Mouse (Mus musculus): ENCODE data around the gene Ncor2. TPM values are rescaled to one million over a fixed set of nuclear protein-coding genes. Genes with fewer than 3 reads are reported as not detected.

The Ncor2 gene
- polyA plus RNA-seq, 1 experiment from 2014 or later = 27.2 TPM

DNA sequence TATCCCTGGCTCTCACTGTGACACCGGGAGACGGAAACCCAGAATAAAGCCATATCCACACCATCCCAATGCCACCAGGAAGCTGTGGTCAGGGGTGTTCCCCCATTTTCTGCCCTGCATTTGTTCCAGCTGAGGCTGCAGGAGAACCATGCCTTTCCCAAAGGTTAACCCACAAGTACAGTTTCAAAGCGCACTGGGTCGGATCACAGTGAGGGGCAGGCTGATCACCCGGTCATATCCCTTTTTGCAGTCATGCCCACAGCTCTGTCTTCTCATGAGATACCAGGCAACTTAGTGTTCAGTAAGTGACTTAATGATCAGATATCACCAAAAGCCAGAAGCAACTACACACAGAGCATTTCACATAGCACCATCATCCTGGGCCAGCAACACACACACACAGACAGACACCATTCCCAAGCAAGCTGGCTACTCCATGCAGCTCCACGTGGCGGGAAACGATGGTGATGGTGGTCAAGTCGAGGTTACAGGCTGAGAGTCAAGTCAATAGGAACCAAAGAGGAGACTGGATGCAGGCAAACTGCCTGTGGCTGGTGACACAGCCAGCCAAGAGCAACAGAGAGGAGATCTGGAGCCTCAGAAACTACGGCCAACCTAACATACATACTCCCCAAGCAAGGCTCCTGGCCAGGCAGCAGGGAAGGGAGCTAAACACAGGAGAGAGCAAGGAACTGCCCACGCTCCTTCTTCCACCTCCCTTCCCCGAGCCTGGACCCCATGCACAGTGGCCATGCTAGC lies 35.7 kb downstream of the Ncor2 start:
- Histone ChIP-seq H3K27me3 (no peaks in the 10 kb centered on the region), H3K4me3 (replicated peaks) (no peak overlapping the region), H3K9me3 (no peaks in the 10 kb centered on the region), H3K27ac (peak overlapping the region; percentile 100), H3K4me1 (replicated peaks) (peaks cover 90% of the 10 kb centered on the region), H3K9ac (replicated peaks) (no peak overlapping the region), H3K36me3 (no peaks in the 10 kb centered on the region), H3K4me2 (no peak overlapping the region)
- 84% methylated on average over 12 of the region's 12 CpGs for WGBS
- ATAC-seq (ENCODE audit: insufficient number of reproducible peaks, insufficient read depth, low FRiP score, low TSS enrichment, low read depth) = no peak

DNA sequence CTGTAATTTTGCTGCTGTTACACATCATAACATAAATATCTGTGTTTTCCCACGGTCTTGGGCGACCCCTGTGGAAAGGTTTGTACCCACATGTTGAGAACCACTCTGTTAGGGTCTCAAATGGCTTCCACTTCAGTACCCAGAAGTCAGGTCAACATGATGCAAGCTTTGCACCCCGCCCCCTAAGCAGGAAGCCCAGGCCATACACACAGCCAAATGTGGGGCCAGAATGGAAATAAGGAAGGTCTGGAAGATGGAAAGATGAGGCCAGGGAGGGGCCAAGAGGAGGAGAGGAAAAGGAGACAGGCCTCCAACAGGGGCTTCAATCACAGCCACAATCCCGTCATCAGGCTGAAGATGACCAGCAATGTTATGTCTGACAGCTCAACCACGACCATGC lies 37.1 kb downstream of the Ncor2 start:
- peak overlapping the region; percentile 80 for H3K4me2 ChIP-seq
- no peak for ATAC-seq (ENCODE audit: insufficient number of reproducible peaks, insufficient read depth, low FRiP score, low TSS enrichment, low read depth)
- 0 out of 2 replicates have a peak, but pooled peaks cover 5% of the 10 kb centered on the region for H3K36me3 ChIP-seq
- H3K4me1 ChIP-seq (replicated peaks) = peaks cover 89% of the 10 kb centered on the region
- no peaks in the 10 kb centered on the region for H3K9me3 ChIP-seq
- WGBS = 47% methylated on average over 5 of the region's 5 CpGs
- H3K27ac ChIP-seq = peak overlapping the region; percentile 100
- H3K27me3 ChIP-seq = no peaks in the 10 kb centered on the region
- no peak overlapping the region for H3K9ac ChIP-seq (replicated peaks)
- H3K4me3 ChIP-seq (replicated peaks) = no peak overlapping the region

DNA sequence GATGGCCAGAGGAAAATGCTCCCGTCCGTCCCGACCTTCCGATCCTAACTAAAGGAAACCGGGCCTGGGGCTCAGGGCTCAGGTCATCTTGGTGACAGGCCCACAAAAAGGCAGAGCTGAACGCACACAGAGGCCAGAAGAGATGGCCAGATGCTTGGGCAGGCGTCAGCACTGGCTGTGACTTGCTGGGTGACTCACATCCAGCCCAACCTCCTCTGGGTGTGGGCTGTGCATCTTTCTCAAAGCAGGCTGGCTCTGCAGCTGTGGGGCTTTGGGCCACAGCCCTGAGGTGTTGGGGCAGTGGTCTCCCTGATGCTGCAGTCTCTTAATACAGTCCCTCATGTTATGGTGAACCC lies 37.5 kb downstream of the Ncor2 start:
- 1% methylated on average over 7 of the region's 7 CpGs for WGBS
- peak; percentile 66 for ATAC-seq (ENCODE audit: insufficient number of reproducible peaks, insufficient read depth, low FRiP score, low TSS enrichment, low read depth)

DNA sequence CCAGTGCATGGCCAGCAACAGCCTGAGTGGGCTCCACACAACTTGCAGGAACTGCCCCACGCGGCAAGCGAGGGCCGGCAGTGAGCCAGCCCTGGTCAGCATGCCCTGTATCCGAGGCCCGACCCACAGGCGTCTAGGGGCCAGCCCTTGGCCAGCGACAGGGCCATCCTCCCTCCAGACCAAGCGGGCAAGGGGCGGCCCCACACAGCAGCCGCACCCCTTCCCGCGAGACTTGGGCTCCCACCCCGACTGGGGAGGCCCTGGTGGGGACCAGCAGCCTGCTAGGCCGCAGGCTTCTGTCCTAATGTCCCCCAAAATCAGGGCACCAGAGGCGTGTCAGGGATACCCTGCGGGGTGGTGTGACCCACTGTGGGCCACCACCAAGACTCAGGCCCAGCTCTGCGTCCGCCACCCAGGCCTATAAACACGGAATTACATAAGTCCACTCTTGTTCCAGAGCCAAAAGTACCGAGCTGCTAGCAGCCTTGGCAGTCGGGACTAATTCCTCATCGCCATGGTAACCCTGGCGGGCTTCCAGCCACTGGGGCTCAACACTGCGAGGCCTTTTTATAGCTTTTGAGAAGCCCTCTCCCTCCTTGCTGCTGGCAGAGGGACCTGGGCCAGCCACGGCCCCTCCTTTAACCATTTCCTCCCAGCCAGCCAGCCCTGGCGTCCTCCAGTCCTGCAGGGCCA lies 38.0 kb downstream of the Ncor2 start:
- Histone ChIP-seq H3K4me3 (replicated peaks) (peak overlapping the region; percentile 40), H3K4me2 (peak overlapping the region; percentile 80), H3K9me3 (no peaks in the 10 kb centered on the region), H3K27me3 (no peaks in the 10 kb centered on the region), H3K4me1 (replicated peaks) (peaks cover 90% of the 10 kb centered on the region), H3K27ac (peak overlapping the region; percentile 100), H3K9ac (replicated peaks) (peak overlapping the region; percentile 67), H3K36me3 (0 out of 2 replicates have a peak, but pooled peaks cover 5% of the 10 kb centered on the region)
- ATAC-seq (ENCODE audit: insufficient number of reproducible peaks, insufficient read depth, low FRiP score, low TSS enrichment, low read depth) = peak; percentile 91
- 9% methylated on average over 27 of the region's 27 CpGs for WGBS

More for the DNA sequence above, 37.5 kb downstream of the Ncor2 start:
- Histone ChIP-seq H3K36me3 (0 out of 2 replicates have a peak, but pooled peaks cover 5% of the 10 kb centered on the region), H3K27ac (peak overlapping the region; percentile 100), H3K9ac (replicated peaks) (peak overlapping the region; percentile 53), H3K9me3 (no peaks in the 10 kb centered on the region), H3K4me2 (peak overlapping the region; percentile 80), H3K4me3 (replicated peaks) (peak overlapping the region; percentile 20), H3K4me1 (replicated peaks) (peaks cover 90% of the 10 kb centered on the region), H3K27me3 (no peaks in the 10 kb centered on the region)

DNA sequence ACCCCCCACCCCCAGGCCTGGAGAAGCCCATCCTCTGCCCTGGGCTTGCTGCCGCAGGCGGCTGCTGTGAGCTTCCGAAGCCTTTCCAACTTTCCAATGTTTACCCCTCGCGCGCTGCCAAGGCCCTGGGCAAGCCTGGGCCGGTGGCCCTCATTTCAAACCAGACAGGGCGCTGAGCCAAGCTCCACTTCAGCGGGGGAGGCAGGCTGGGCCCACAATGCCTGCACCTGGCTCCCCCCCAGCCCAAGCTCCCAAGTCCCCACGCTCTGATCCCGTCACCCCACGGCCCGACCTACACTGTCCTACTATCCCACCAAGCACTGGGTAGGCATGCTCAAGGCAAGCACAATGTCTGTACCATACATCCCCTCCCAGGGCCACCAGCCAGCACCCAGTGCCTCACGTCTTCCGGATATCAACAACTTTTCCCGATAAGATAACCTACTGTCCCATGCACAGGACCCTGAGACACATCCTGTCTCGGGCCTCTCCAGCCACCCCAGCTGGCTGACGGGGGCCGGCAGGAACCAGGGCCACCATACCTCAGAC lies 38.8 kb downstream of the Ncor2 start:
- no peaks in the 10 kb centered on the region for H3K27me3 ChIP-seq
- H3K9ac ChIP-seq (replicated peaks) = peak overlapping the region; percentile 67
- WGBS = 54% methylated on average over 19 of the region's 19 CpGs
- H3K9me3 ChIP-seq = no peaks in the 10 kb centered on the region
- 0 out of 2 replicates have a peak, but pooled peaks cover 5% of the 10 kb centered on the region for H3K36me3 ChIP-seq
- no peak for ATAC-seq (ENCODE audit: insufficient number of reproducible peaks, insufficient read depth, low FRiP score, low TSS enrichment, low read depth)
- H3K4me3 ChIP-seq (replicated peaks) = peak overlapping the region; percentile 40
- peak overlapping the region; percentile 100 for H3K27ac ChIP-seq
- peak overlapping the region; percentile 80 for H3K4me2 ChIP-seq
- H3K4me1 ChIP-seq (replicated peaks) = peaks cover 88% of the 10 kb centered on the region

DNA sequence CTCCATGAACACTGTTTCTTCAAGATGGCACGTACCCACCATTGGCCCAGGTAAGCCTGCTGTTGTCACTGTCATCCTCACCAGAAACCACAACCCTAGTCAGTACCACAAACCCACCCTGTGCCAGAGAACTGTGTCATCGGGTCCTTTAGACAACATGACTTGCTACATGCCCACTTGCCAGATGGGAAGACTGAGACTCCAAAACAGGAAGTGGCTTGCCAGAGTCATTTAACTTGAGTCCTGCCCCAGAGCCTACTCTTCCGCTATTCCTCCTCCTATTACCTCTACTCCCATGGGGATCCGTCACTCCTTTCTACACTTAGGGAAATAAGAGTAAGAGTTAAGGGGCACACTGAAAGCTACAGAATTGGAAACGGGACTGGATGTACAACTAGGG lies 39.4 kb downstream of the Ncor2 start:
- H3K27ac ChIP-seq = peak overlapping the region; percentile 100
- H3K4me3 ChIP-seq (replicated peaks) = peak overlapping the region; percentile 40
- H3K4me1 ChIP-seq (replicated peaks) = peaks cover 93% of the 10 kb centered on the region
- ATAC-seq (ENCODE audit: insufficient number of reproducible peaks, insufficient read depth, low FRiP score, low TSS enrichment, low read depth) = no peak
- H3K36me3 ChIP-seq = 0 out of 2 replicates have a peak, but pooled peaks cover 5% of the 10 kb centered on the region
- no peaks in the 10 kb centered on the region for H3K9me3 ChIP-seq
- WGBS = 85% methylated on average over 5 of the region's 5 CpGs
- no peaks in the 10 kb centered on the region for H3K27me3 ChIP-seq
- H3K4me2 ChIP-seq = peak overlapping the region; percentile 80
- peak overlapping the region; percentile 67; the same call in 1 of the 2 replicates for H3K9ac ChIP-seq (replicated peaks)

DNA sequence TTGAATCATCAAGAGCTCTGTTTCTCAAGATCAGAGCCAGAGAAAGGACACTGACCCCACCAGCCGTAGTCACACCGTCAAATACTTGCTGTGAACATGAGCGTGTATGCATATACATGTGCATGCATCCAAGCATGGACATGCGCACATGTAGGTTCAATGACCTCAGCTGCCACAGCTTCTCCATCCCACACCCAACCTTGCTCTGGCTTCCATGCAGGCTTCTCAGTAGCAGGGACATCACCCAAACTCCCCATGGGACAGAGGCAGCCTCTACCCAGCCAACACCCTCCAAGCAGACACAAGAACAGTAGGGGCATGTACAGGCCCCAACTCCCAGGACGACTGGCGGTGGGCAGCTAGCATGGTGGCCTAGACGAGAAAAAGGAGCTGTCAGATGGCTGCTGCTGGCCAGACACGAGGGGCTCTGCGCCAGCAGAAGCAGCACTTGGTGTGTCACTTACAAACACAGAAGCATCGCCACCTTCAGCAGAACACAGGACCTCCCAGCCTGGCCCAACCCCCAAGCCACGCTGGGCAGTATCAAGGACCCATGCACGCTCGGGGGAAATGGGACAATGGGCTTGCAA lies 40.1 kb downstream of the Ncor2 start:
- peak overlapping the region; percentile 80 for H3K4me2 ChIP-seq
- no peak overlapping the region for H3K9ac ChIP-seq (replicated peaks)
- H3K4me3 ChIP-seq (replicated peaks) = no peak overlapping the region
- H3K27ac ChIP-seq = peak overlapping the region; percentile 100; the same call in 1 of the 2 replicates
- H3K36me3 ChIP-seq = 0 out of 2 replicates have a peak, but pooled peaks cover 6% of the 10 kb centered on the region
- WGBS = 92% methylated on average over 13 of the region's 13 CpGs
- H3K27me3 ChIP-seq = no peaks in the 10 kb centered on the region
- peaks cover 95% of the 10 kb centered on the region for H3K4me1 ChIP-seq (replicated peaks)
- ATAC-seq (ENCODE audit: insufficient number of reproducible peaks, insufficient read depth, low FRiP score, low TSS enrichment, low read depth) = no peak
- H3K9me3 ChIP-seq = no peaks in the 10 kb centered on the region

DNA sequence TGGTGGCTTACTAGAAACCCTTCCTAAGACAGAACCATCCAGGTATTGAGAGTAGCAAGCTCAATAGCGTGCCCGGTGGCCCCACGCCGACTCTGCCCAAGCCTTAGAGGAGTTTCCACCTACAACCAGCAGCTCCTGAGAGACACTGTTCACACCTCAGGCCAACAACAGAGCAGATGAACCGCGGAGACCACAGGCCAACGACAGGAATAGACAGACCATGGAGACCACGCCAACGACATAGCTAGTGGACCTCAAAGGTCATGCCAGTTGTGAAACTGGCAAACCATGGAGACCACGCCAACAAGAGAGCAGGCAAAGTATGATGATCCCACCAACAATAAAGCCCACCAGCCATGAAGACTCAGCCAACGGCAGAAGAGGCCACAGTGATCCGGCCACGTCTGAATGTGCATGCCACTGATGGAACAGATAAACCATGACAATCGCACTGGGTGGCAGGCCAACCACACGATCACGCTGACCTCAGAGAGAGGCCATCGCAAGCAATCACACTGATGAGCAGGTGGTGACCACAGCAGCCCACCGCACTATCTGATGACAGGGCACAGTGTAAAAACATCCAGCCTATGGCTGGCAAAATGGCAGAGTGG lies 41.2 kb downstream of the Ncor2 start:
- no peak for ATAC-seq (ENCODE audit: insufficient number of reproducible peaks, insufficient read depth, low FRiP score, low TSS enrichment, low read depth)
- H3K27me3 ChIP-seq = no peaks in the 10 kb centered on the region
- H3K36me3 ChIP-seq = 0 out of 2 replicates have a peak, but pooled peaks cover 12% of the 10 kb centered on the region
- H3K4me2 ChIP-seq = no peak overlapping the region
- H3K4me3 ChIP-seq (replicated peaks) = no peak overlapping the region
- no peak overlapping the region for H3K9ac ChIP-seq (replicated peaks)
- H3K9me3 ChIP-seq = no peaks in the 10 kb centered on the region
- 94% methylated on average over 18 of the region's 18 CpGs for WGBS
- H3K4me1 ChIP-seq (replicated peaks) = peaks cover 95% of the 10 kb centered on the region
- peak overlapping the region; percentile 53 for H3K27ac ChIP-seq

DNA sequence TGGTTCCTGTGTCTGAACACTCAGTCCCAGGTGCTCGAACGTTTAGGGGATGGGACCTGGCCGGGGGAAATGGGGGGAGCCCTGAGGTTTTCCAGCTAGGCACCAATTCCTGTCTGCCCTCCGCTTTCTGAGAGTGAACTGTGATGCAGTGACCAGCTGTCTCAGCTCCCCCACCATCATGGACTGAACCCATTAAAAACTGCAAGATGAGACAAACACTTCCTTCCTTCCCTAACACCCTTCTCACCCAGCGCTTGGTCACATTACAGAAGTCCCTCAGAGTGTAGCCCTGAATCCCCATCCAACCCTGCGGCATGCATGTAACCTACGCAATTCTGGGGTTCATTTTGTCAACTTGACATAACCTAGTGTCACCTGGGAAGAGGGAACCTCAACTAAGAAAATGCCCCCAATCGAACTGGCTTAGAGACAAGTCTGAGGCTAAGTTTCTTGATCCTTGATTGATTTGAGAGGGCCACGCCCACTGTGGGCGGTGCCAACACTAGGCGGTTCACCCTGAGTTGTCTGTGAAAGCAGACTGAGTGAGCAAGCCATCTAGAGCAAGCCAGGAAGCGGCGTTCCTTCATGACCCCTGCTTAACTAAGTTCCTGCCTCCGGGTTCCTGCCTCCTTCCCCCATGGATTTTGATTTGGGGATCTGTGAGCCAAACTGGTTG lies 41.9 kb downstream of the Ncor2 start:
- H3K27ac ChIP-seq = peak overlapping the region; percentile 53
- no peak overlapping the region for H3K4me3 ChIP-seq (replicated peaks)
- no peaks in the 10 kb centered on the region for H3K27me3 ChIP-seq
- H3K9me3 ChIP-seq = no peaks in the 10 kb centered on the region
- WGBS = 43% methylated on average over 14 of the region's 14 CpGs
- ATAC-seq (ENCODE audit: insufficient number of reproducible peaks, insufficient read depth, low FRiP score, low TSS enrichment, low read depth) = no peak
- H3K4me2 ChIP-seq = no peak overlapping the region
- H3K36me3 ChIP-seq = 0 out of 2 replicates have a peak, but pooled peaks cover 16% of the 10 kb centered on the region
- no peak overlapping the region for H3K9ac ChIP-seq (replicated peaks)
- peaks cover 95% of the 10 kb centered on the region for H3K4me1 ChIP-seq (replicated peaks)

DNA sequence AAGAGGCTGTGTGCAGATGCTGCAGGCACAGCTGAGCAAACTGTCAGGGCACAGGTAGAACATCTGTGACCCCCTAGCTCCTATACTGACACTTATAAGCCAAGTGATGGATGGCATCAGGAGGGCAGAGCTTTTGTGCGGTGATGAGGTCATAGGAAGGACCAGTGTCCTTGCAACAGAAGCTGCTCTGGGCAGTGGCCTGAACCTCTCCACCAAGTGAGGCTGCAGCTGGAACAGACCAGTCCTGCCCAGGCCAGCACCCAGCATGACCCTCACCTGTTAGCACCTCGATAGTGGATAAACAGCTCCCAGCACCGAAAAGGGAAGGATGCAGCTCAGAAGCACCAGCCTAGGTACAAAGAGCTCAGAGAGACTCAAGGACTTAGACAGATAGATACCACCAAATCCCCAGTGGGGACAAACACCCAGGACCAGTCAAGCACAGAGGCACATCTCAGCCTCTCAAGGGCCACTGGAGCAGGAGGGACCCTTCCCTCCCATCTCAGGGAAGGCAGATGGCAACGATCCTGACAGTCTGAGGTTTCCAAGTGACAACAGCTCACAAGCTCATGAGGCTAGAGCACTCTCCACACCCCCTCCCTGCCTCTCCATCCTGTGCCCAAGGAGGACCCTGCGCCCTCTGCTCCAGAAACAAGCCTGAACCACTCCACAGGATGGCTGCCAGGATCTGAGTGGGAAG lies 42.6 kb downstream of the Ncor2 start:
- Histone ChIP-seq H3K4me2 (no peak overlapping the region), H3K27me3 (no peaks in the 10 kb centered on the region), H3K9me3 (no peaks in the 10 kb centered on the region), H3K4me3 (replicated peaks) (no peak overlapping the region), H3K36me3 (0 out of 2 replicates have a peak, but pooled peaks cover 16% of the 10 kb centered on the region), H3K9ac (replicated peaks) (no peak overlapping the region), H3K4me1 (replicated peaks) (peaks cover 95% of the 10 kb centered on the region), H3K27ac (peak overlapping the region; percentile 20; the same call in 1 of the 2 replicates)
- ATAC-seq (ENCODE audit: insufficient number of reproducible peaks, insufficient read depth, low FRiP score, low TSS enrichment, low read depth) = no peak
- WGBS = 59% methylated on average over 5 of the region's 5 CpGs
